Mouse (Mus musculus): ENCODE measurements at regions not wholly inside any gene's neighbourhood (a gene's known extent, or its start where the extent isn't known, plus 50 kb on each side); places are given as distances from the start of the nearest gene placed in this dataset.

DNA sequence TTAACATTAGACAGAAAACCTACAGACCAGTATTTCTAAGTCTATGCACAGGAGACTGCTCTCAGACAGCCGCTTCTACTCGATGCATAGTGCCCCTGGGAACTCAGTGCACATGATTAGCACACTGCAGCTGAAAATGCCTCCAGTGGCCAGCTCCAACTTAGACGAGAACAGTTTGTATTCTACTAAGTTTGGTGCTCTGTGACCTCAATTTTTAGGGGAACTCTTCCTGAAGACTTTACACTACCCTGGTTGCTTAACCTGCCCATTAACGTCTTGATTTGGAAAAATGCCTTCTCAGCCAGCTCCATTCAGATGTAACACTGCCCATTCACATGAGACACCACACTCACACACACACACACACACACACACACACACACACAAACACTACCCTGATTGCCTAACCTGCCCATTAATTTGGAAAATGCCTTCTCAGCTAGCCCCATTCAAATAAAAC is 130.9 kb upstream of the Cpeb2 start:
- TF ChIP-seq CTCF (IDR thresholded peaks at IDR 0.05; ENCODE audit: extremely low read depth, insufficient read depth, low read length) (no peak), POLR2A (IDR thresholded peaks at IDR 0.05; ENCODE audit: extremely low read depth, insufficient read depth, low read length) (no peak)

All from cortical plate, adult 2 months (tissue).